Mouse (Mus musculus) heart, postnatal 0 days (tissue): Measurements from ENCODE around the gene Hmga2.

Experiments used
- CTCF ChIP-seq: IDR thresholded peaks from 2 replicates; pipeline ENCODE4 v1.5.1; 2016; ENCODE audit warnings: antibody characterized with exemption, control low read depth, low read depth
- EP300 ChIP-seq: IDR thresholded peaks from 2 replicates; pipeline ENCODE4 v1.6.1; 2016; ENCODE audit warnings: antibody characterized with exemption, low read depth

GRCm38 (mm10) chr10:120412215-120412614 is 64.1 kb downstream of the Hmga2 start:
- no peak for TF ChIP-seq CTCF
- no peak for TF ChIP-seq EP300
